Mouse (Mus musculus): Measurements from ENCODE around the gene Siva1. TPM values are rescaled to one million over a fixed set of nuclear protein-coding genes. Genes with fewer than 3 reads are reported as not detected.

The Siva1 gene
- polyA plus RNA-seq, 1 experiment = 36.7 TPM

DNA sequence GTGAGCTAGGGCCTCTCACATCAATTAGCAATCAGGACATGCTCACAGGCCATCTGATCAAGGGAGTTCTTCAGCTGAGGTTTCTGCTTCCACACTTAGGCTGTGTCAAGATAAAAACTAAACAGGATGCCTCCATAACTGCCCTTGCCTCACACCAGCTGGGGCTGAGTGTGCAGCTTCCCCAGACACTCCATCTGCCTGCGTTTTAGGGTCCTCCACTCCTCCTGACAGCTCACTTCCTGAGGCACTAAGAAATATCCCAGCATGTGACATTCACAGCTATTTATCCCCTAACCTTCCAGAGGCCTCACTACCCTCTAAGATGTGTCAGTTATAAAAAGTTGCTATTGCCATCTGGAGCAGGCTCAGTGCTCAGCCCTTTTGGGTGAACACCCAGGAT is 13.0 kb upstream of the Siva1 start:
- Histone ChIP-seq H3K4me3 (ENCODE audit: insufficient read depth, low read depth, low read length) (no peak overlapping the region), H3K4me1 (ENCODE audit: control insufficient read depth, insufficient read depth, insufficient read length, low read length) (peaks cover 15% of the 10 kb centered on the region), H3K27ac (replicated peaks; ENCODE audit: low read depth, low read length) (no peak overlapping the region)

DNA sequence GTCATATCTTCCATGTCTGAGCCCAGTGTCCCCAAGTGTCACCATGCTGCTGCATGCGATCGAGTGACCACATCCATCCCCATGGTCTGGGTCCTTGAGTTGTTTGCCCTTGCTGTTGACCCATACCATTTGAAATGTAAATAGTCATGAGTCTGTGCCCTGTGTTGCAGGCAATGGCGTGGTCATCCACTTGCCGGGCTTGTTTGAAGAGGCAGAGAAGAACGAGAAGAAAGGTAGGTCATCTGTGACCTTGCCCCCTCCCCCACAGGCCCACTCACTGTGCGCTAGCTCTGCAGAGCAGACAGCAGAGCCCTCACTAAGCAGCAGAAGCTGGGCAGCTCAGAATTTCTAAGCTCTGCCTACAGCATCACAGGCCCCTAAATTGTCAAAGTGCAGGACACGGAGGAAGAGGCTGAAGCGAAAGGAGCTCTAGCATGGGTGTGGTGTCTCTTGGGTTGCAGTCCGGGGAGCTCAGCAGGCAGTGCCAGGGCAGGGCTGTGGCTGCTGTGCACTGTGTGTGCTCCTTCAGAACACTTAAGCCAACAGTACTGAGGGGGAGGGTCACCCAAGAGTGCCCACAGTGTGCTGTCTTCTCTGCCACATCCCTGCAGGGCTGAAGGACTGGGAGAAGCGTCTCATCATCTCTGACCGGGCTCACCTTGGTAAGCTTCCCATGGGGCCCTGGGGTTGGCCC is 12.2 kb upstream of the Siva1 start:
- Histone ChIP-seq H3K27ac (replicated peaks; ENCODE audit: low read depth, low read length) (peak overlapping the region; percentile 64), H3K4me1 (ENCODE audit: control insufficient read depth, insufficient read depth, insufficient read length, low read length) (peaks cover 15% of the 10 kb centered on the region), H3K4me3 (ENCODE audit: insufficient read depth, low read depth, low read length) (no peak overlapping the region)

DNA sequence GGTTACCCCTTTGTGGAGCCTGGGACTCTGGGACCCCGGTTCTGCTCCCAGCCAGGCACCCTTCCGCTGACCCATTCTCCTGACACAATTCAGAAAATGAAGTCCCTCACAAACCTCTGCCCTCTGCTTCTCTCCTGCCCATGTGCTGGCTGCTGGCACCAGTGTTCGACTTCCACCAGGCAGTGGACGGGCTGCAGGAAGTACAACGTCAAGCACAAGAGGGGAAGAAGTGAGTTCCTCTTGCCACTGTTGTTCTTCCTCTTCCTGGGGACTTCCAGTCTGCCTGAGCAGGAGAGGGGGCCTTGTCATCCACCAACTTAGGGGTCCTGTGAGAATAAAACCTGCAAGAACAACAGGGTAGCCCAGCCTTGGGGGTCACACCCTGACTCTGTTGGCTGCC is 11.6 kb upstream of the Siva1 start:
- Histone ChIP-seq H3K27ac (replicated peaks; ENCODE audit: low read depth, low read length) (peak overlapping the region; percentile 64), H3K4me1 (ENCODE audit: control insufficient read depth, insufficient read depth, insufficient read length, low read length) (peaks cover 15% of the 10 kb centered on the region), H3K4me3 (ENCODE audit: insufficient read depth, low read depth, low read length) (no peak overlapping the region)

DNA sequence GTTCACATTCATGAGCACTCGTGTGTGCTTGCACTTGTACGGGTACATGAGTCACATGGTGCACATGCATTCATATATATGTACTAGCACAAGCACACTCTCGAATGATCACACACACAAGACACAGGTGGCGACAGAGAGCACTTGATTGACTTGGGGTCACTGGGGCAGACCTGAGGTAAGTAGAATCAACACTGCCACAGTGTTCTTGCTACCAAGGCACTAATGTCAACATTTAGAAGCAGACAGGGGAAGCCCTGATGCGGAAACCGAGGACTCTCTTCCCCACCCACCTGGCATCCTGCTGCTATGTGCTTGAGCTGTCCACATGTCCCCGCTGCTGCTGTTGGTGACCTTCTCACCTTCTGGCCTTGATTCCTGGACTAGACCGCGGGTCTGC is 10.8 kb upstream of the Siva1 start:
- no peak overlapping the region for H3K4me3 ChIP-seq (ENCODE audit: insufficient read depth, low read depth, low read length)
- peak overlapping the region; percentile 40; the same call in 1 of the 2 replicates for H3K27ac ChIP-seq (replicated peaks; ENCODE audit: low read depth, low read length)

DNA sequence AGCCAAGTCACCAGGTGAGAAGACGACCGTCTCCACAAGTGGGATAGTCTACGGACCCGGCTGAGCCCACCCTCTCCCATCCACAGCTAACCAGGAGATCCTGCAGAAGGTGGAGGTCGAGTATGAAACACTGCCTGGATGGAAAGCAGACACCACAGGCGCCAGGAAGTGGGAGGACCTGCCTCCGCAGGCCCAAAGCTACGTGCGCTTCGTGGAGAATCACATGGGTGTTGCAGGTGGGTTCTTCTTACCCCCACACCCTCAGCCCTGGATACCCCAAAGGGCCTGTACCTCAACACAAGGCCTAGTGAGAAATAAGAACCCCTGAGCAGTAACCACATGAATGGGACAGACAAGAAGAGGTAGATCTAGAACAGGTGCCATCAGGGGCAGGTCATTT is 5.0 kb upstream of the Siva1 start:
- no peak overlapping the region for H3K4me3 ChIP-seq (ENCODE audit: insufficient read depth, low read depth, low read length)
- no peak overlapping the region for H3K27ac ChIP-seq (replicated peaks; ENCODE audit: low read depth, low read length)
- no peaks in the 10 kb centered on the region for H3K4me1 ChIP-seq (ENCODE audit: control insufficient read depth, insufficient read depth, insufficient read length, low read length)

More for the DNA sequence above, 10.8 kb upstream of the Siva1 start:
- H3K4me1 ChIP-seq (ENCODE audit: control insufficient read depth, insufficient read depth, insufficient read length, low read length) = peaks cover 13% of the 10 kb centered on the region

DNA sequence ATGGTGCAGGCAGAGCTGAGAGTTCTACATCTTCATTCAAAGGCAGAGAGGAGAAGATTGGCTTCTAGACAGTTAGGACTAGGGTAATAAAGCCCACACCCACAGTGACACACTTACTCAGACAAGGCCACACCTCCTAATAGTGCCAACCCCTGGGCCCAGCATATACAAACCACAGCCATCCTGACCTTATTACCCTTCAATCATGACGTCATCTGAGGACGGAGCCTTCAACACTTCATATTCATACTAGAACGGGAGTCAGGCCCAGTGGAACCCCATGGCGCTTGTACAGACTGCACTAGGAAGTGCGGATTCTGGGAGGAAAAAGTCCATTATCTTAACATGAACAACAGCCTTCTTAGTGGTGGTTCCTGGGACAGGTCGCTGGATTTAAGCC is 1.4 kb upstream of the Siva1 start:
- H3K27ac ChIP-seq (replicated peaks; ENCODE audit: low read depth, low read length) = no peak overlapping the region

DNA sequence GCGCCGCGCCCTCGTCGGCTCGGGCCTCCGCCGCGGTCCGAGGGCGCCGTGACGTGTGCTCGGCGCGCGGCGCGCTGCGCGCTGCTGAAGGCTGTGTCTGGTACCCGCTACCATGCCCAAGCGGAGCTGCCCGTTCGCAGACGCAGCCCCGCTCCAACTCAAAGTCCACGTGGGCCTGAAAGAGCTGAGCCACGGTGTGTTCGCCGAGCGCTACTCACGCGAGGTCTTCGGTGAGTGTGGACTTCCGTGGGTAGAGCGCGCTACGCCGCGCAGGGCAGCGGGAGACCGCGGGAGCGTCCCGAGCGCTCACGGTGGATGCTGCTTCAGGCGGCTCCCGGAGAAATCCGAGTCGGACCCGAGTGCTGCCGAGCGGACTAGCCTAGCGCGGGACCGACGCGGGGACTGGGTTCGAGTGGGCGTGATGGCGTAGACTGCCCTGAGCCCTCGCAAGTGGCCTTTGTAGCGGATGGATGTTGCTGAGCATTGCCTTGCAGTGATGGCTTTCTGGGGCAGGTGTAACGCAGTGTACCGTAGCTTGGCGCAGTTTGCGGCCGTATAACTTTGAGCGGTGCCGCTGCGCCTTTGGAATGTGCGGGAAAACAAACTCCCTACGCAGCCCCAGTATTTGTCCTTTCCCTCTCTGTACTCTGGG is 502 bp downstream of the Siva1 start:
- H3K4me3 ChIP-seq (ENCODE audit: insufficient read depth, low read depth, low read length) = peak overlapping the region; percentile 72
- H3K4me1 ChIP-seq (ENCODE audit: control insufficient read depth, insufficient read depth, insufficient read length, low read length) = peaks cover 2% of the 10 kb centered on the region; the same call in 1 of the 2 replicates
- H3K27ac ChIP-seq (replicated peaks; ENCODE audit: low read depth, low read length) = 0 out of 2 replicates have a peak overlapping the region, but pooled peaks have one; percentile 6

More for the DNA sequence above, 1.4 kb upstream of the Siva1 start:
- no peak overlapping the region for H3K4me3 ChIP-seq (ENCODE audit: insufficient read depth, low read depth, low read length)
- H3K4me1 ChIP-seq (ENCODE audit: control insufficient read depth, insufficient read depth, insufficient read length, low read length) = peaks cover 2% of the 10 kb centered on the region; the same call in 1 of the 2 replicates

DNA sequence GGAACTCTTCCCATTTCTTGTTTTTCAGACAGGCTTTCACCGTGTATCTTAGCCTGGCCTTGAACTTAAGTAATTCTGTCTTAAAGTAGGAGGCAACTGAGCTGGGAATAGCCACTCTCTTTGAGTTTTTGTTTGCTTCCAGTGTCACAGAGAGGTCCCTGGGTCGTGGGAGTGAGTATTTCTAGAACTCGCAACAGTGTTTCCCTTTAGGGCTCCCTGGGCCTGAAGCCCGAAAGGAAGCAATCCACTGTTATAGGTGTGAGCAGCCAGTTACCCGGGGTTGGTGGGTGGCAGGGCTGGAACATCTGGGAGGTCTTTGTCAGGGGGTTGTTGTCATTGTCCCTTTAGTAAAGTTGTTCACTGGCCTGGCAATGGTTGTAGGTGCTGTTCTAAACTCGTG is 1.7 kb downstream of the Siva1 start:
- Histone ChIP-seq H3K27ac (replicated peaks; ENCODE audit: low read depth, low read length) (no peak overlapping the region), H3K4me3 (ENCODE audit: insufficient read depth, low read depth, low read length) (no peak overlapping the region), H3K4me1 (ENCODE audit: control insufficient read depth, insufficient read depth, insufficient read length, low read length) (peaks cover 2% of the 10 kb centered on the region; the same call in 1 of the 2 replicates)

DNA sequence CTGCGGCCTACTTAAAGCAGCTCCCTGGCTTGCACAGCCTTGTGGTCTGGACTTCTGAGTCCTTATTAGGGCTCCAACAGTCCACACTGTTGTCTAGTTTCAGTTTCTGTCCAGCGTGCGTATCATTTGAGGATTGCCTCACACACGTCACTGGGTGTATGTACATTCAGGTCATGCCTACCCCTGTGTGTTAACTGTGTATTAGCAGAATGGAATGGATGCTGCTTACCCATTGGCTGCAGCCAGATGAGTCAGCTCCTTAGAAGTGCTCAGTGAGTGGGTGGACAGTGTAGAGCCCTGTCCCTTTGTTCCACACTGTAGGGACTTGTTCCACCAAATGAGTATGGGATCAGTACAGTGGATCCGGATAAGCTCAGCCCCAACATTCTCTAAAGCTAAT is 3.6 kb downstream of the Siva1 start:
- Histone ChIP-seq H3K27ac (replicated peaks; ENCODE audit: low read depth, low read length) (no peak overlapping the region), H3K4me3 (ENCODE audit: insufficient read depth, low read depth, low read length) (no peak overlapping the region), H3K4me1 (ENCODE audit: control insufficient read depth, insufficient read depth, insufficient read length, low read length) (peaks cover 2% of the 10 kb centered on the region; the same call in 1 of the 2 replicates)

DNA sequence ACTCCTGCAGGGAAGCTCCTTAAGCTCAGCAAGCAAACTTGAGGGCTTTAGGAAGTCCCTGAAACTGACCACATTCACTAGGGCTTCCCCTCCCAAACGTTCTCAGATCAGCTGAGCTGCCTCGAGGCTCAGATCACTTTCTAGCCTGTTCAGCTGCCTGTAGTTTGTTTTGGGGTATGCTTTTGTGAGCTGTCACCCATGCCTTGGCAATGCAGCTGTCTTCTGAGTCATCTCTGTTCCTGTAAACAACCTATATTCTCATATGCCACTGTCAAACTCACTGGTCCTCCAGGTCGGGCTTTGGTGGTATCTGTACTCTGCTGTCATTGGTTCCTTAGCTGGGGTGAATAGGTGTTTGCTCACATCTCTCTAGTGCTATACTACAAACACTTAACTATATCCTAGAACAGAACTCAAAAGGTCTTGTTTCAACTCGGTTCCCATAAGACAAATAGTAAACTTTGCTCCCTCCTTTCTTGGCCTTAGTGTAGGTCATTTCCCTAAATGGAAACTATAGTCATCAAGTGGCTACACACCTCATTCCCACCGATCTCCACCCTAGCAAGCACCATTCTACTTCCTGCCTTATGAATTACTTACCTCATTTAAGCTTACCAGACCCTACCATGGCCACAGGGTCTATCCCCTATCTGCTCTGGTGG is 7.4 kb downstream of the Siva1 start:
- H3K27ac ChIP-seq (replicated peaks; ENCODE audit: low read depth, low read length) = no peak overlapping the region
- no peaks in the 10 kb centered on the region for H3K4me1 ChIP-seq (ENCODE audit: control insufficient read depth, insufficient read depth, insufficient read length, low read length)

DNA sequence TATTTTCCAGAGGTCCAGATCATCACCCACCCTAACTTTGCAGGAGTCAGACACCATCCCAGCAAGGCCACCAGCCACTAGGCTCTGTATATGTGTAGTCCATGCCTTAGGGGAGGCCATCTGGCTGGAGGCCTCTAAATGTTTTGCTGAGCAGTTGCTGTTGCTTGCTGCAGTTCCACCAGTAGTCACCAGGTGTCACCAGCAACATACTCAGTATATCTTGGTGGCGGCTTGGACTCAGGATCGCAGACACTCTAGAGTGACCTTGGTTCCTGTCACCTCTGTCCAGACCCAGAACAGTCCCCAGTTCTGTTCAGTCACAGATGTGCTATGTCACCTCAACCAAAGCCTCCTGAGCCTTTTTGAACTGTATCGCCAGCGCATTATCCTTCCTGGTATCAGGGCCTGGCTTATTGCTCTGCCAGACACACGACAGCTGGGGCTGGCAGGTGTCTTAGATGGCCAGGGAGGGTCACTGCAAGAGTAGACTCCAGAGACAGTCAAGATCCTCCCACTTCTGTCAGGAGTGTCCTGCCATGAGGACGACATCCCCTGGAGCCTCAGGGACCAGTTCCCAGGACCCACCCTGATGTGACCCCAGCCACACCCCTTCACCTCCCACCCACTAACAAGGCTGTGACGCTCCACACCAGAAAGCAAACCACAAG is 8.8 kb downstream of the Siva1 start:
- no peaks in the 10 kb centered on the region for H3K4me1 ChIP-seq (ENCODE audit: control insufficient read depth, insufficient read depth, insufficient read length, low read length)
- no peak overlapping the region for H3K27ac ChIP-seq (replicated peaks; ENCODE audit: low read depth, low read length)
- no peak overlapping the region for H3K4me3 ChIP-seq (ENCODE audit: insufficient read depth, low read depth, low read length)

More for the DNA sequence above, 7.4 kb downstream of the Siva1 start:
- no peak overlapping the region for H3K4me3 ChIP-seq (ENCODE audit: insufficient read depth, low read depth, low read length)

DNA sequence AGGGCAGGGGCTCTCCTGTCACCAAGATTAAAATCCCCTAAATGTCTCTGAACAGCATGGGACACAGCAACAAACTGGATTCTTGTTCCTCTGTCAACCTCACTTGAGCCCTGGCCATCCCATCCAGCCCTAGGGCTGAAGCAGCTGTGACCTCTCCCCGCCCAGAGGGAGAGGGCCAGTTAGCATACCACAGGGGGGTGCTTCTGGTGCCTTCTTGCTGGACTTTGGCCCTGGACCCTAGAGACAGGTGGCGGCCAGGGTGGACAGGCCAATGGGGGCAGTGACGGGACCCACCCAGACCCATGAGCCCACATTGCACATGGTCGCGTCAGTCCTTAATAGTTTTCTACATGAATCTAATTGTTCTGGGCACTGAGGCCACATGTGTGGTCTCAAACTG is 9.6 kb downstream of the Siva1 start:
- no peak overlapping the region for H3K4me3 ChIP-seq (ENCODE audit: insufficient read depth, low read depth, low read length)
- H3K27ac ChIP-seq (replicated peaks; ENCODE audit: low read depth, low read length) = no peak overlapping the region

DNA sequence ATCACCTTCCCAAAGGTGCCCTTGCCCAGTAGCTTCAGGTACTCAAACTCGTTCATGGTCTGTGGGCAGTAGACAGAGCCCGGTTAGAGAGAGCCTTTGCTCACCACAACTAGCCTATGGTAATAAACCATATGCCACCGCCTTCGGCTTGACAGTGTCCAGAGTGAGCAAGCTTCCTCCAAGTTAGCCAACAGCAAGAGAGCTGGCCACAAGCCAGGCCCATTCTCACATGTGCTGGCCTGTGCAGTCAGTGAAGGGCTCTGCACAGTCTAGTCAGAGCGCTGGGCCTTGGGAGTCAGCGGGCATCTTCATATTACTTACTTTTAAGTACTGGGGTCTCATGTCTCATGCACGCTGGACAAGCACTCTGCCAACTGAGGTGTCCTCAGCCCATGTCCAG is 14.1 kb downstream of the Siva1 start:
- H3K4me1 ChIP-seq (ENCODE audit: control insufficient read depth, insufficient read depth, insufficient read length, low read length) = no peaks in the 10 kb centered on the region
- no peak overlapping the region for H3K27ac ChIP-seq (replicated peaks; ENCODE audit: low read depth, low read length)
- no peak overlapping the region for H3K4me3 ChIP-seq (ENCODE audit: insufficient read depth, low read depth, low read length)

More for the DNA sequence above, 9.6 kb downstream of the Siva1 start:
- no peaks in the 10 kb centered on the region for H3K4me1 ChIP-seq (ENCODE audit: control insufficient read depth, insufficient read depth, insufficient read length, low read length)

DNA sequence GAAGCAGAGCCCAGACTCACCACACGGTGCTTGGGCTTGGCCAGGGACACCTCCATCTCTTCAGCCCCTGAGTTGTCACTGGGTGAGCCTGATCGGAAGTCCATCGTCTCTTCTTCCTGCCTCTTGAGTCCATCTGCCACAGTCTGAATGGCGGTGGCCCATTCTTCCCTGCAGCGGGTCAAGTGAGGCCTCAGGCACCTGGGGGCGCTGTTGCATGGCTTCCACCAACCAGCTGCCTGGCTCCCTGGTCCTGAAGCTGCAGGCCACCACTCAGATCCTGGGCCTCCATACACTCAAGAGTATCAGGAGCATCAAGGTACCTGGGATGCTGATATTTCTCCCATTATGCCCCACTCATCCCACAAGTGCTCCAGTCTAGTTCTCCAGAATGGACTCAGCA is 14.6 kb downstream of the Siva1 start:
- H3K4me3 ChIP-seq (ENCODE audit: insufficient read depth, low read depth, low read length) = no peak overlapping the region
- no peaks in the 10 kb centered on the region for H3K4me1 ChIP-seq (ENCODE audit: control insufficient read depth, insufficient read depth, insufficient read length, low read length)
- H3K27ac ChIP-seq (replicated peaks; ENCODE audit: low read depth, low read length) = no peak overlapping the region

Measured in brown adipose tissue, adult 24 weeks (tissue).